Mouse (Mus musculus) forebrain, embryonic 15.5 days (tissue): ENCODE measurements around the gene Cdt1. TPM values are rescaled to one million over a fixed set of nuclear protein-coding genes. Genes with fewer than 3 reads are reported as not detected.
A peak's percentile ranks its signal among the peaks of the same experiment; 100 is the strongest.

Source experiments
- ATAC-seq: fragments of 200-750 bp; cut with Nextera tagmentation; replicated peaks from 2 replicates; pipeline ENCODE4 v1.8.0; 2017; ENCODE audit warnings: mild to moderate bottlenecking, moderate TSS enrichment, moderate library complexity
- H3K27ac ChIP-seq: fragments of 300-500 bp; sonication (generic); replicated peaks from 2 replicates; pipeline ENCODE4 v1.5.1; 2015; ENCODE audit warnings: mild to moderate bottlenecking, inconsistent platforms
- H3K27me3 ChIP-seq: fragments of 300-500 bp; sonication (generic); 2 replicates; pipeline ENCODE4 v1.6.1; 2015; ENCODE audit warnings: inconsistent platforms
- H3K36me3 ChIP-seq: fragments of 300-500 bp; sonication (generic); 2 replicates; pipeline ENCODE4 v1.6.1; 2015; ENCODE audit warnings: mild to moderate bottlenecking, inconsistent platforms
- H3K4me1 ChIP-seq: fragments of 300-500 bp; sonication (generic); 2 replicates; pipeline ENCODE4 v1.6.1; 2015; ENCODE audit warnings: inconsistent platforms
- H3K4me2 ChIP-seq: fragments of 300-500 bp; sonication (generic); replicated peaks from 2 replicates; pipeline ENCODE4 v1.6.1; 2015; ENCODE audit warnings: mild to moderate bottlenecking, inconsistent platforms
- H3K4me3 ChIP-seq: fragments of 300-500 bp; sonication (generic); 2 replicates; pipeline ENCODE4 v1.5.1; 2015; ENCODE audit warnings: mild to moderate bottlenecking, inconsistent platforms
- H3K9ac ChIP-seq: fragments of 300-500 bp; sonication (generic); replicated peaks from 2 replicates; pipeline ENCODE4 v1.6.1; 2015; ENCODE audit warnings: mild to moderate bottlenecking, inconsistent platforms
- H3K9me3 ChIP-seq: fragments of 300-500 bp; sonication (generic); 2 replicates; pipeline ENCODE4 v1.6.1; 2016; ENCODE audit warnings: inconsistent platforms
- WGBS: fragments of 180-500 bp; shearing (Covaris S2); methylation state at CpG from one replicate; pipeline ENCODE4 v1.1.7; 2015; ENCODE audit warnings: mixed read lengths; 5-methylcytosine and 5-hydroxymethylcytosine counted together
- polyA plus RNA-seq: library from polyadenylated mRNA; unstranded; fragments of >200 nt; fragmentation: Nextera tagmentation; extraction: Ambion mirVana; gene quantifications from 2 replicates; pipeline ENCODE4 v1.2.1, GENCODE M21; 2015

Cdt1 gene
- polyA plus RNA-seq, 1 experiment from 2014 or later = 14.6 TPM

GRCm38 (mm10) chr8:122577116-122577515 lies 9.3 kb downstream of the Cdt1 start:
- Histone ChIP-seq H3K9me3 (no peaks in the 10 kb centered on the region), H3K36me3 (peaks cover 9% of the 10 kb centered on the region; the same call in 1 of the 2 replicates), H3K4me3 (peak overlapping the region; percentile 76), H3K9ac (peak overlapping the region; percentile 65; the same call in 1 of the 2 replicates), H3K4me2 (peak overlapping the region; percentile 78), H3K4me1 (peaks cover 34% of the 10 kb centered on the region), H3K27ac (peak overlapping the region; percentile 42; the same call in 1 of the 2 replicates), H3K27me3 (no peaks in the 10 kb centered on the region)
- 30% methylated on average over 10 of the region's 10 CpGs for WGBS
- peak; percentile 36; the same call in 1 of the 2 replicates for ATAC-seq

GRCm38 (mm10) chr8:122579196-122579595 lies 11.4 kb downstream of the Cdt1 start:
- Histone ChIP-seq H3K4me3 (no peak overlapping the region), H3K36me3 (peaks cover 5% of the 10 kb centered on the region; the same call in 1 of the 2 replicates), H3K9ac (no peak overlapping the region), H3K27ac (no peak overlapping the region), H3K4me2 (no peak overlapping the region), H3K27me3 (no peaks in the 10 kb centered on the region), H3K4me1 (peaks cover 28% of the 10 kb centered on the region), H3K9me3 (no peaks in the 10 kb centered on the region)
- WGBS = 17% methylated on average over 7 of the region's 7 CpGs
- ATAC-seq = no peak

GRCm38 (mm10) chr8:122580926-122581325 lies 13.1 kb downstream of the Cdt1 start:
- H3K27me3 ChIP-seq = no peaks in the 10 kb centered on the region
- ATAC-seq = no peak
- no peak overlapping the region for H3K4me3 ChIP-seq
- H3K9me3 ChIP-seq = no peaks in the 10 kb centered on the region
- H3K9ac ChIP-seq = no peak overlapping the region
- no peaks in the 10 kb centered on the region for H3K36me3 ChIP-seq
- no peak overlapping the region for H3K4me2 ChIP-seq
- H3K4me1 ChIP-seq = peaks cover 16% of the 10 kb centered on the region
- H3K27ac ChIP-seq = no peak overlapping the region
- 81% methylated on average over 15 of the region's 15 CpGs for WGBS

- 86% methylated on average over 9 of the region's 9 CpGs for WGBS
- no peaks in the 10 kb centered on the region for H3K27me3 ChIP-seq
- no peaks in the 10 kb centered on the region for H3K9me3 ChIP-seq
- no peak overlapping the region for H3K9ac ChIP-seq
- H3K4me1 ChIP-seq = 0 out of 2 replicates have a peak, but pooled peaks cover 10% of the 10 kb centered on the region
- no peak overlapping the region for H3K27ac ChIP-seq
- H3K4me2 ChIP-seq = no peak overlapping the region
- no peak overlapping the region for H3K4me3 ChIP-seq
- H3K36me3 ChIP-seq = no peaks in the 10 kb centered on the region
- no peak for ATAC-seq
Measured at GRCm38 (mm10) chr8:122584981-122585380, 17.2 kb downstream of the Cdt1 start.

- Histone ChIP-seq H3K27ac (no peak overlapping the region), H3K4me1 (0 out of 2 replicates have a peak, but pooled peaks cover 10% of the 10 kb centered on the region), H3K4me3 (no peak overlapping the region), H3K27me3 (no peaks in the 10 kb centered on the region), H3K9me3 (no peaks in the 10 kb centered on the region), H3K4me2 (no peak overlapping the region), H3K36me3 (no peaks in the 10 kb centered on the region), H3K9ac (no peak overlapping the region)
- ATAC-seq = no peak
- 83% methylated on average over 14 of the region's 14 CpGs for WGBS
Measured at GRCm38 (mm10) chr8:122585411-122585891, 17.6 kb downstream of the Cdt1 start.

- WGBS = 25% methylated on average over 7 of the region's 7 CpGs
- Histone ChIP-seq H3K4me1 (0 out of 2 replicates have a peak, but pooled peaks cover 10% of the 10 kb centered on the region), H3K9me3 (no peaks in the 10 kb centered on the region), H3K9ac (no peak overlapping the region), H3K27me3 (no peaks in the 10 kb centered on the region), H3K27ac (no peak overlapping the region), H3K4me3 (no peak overlapping the region), H3K36me3 (no peaks in the 10 kb centered on the region), H3K4me2 (no peak overlapping the region)
- ATAC-seq = peak; percentile 60; the same call in 1 of the 2 replicates
Measured at GRCm38 (mm10) chr8:122586171-122586570, 18.4 kb downstream of the Cdt1 start.

- Histone ChIP-seq H3K9ac (no peak overlapping the region), H3K9me3 (no peaks in the 10 kb centered on the region), H3K27me3 (no peaks in the 10 kb centered on the region), H3K36me3 (no peaks in the 10 kb centered on the region), H3K4me1 (0 out of 2 replicates have a peak, but pooled peaks cover 10% of the 10 kb centered on the region), H3K4me3 (no peak overlapping the region), H3K27ac (no peak overlapping the region), H3K4me2 (no peak overlapping the region)
- 80% methylated on average over 10 of the region's 10 CpGs for WGBS
- ATAC-seq = no peak
Measured at GRCm38 (mm10) chr8:122586749-122587148, 18.9 kb downstream of the Cdt1 start.

GRCm38 (mm10) chr8:122593240-122593639 lies 25.4 kb downstream of the Cdt1 start:
- no peak for ATAC-seq
- peak overlapping the region; percentile 56 for H3K27ac ChIP-seq
- no peaks in the 10 kb centered on the region for H3K27me3 ChIP-seq
- 81% methylated on average over 12 of the region's 12 CpGs for WGBS
- H3K36me3 ChIP-seq = no peaks in the 10 kb centered on the region
- no peaks in the 10 kb centered on the region for H3K4me1 ChIP-seq
- no peak overlapping the region for H3K4me2 ChIP-seq
- no peak overlapping the region for H3K9ac ChIP-seq
- H3K9me3 ChIP-seq = no peaks in the 10 kb centered on the region
- no peak overlapping the region for H3K4me3 ChIP-seq

- no peak for ATAC-seq
- H3K27ac ChIP-seq = peak overlapping the region; percentile 56
- no peak overlapping the region for H3K4me2 ChIP-seq
- no peaks in the 10 kb centered on the region for H3K36me3 ChIP-seq
- 76% methylated on average over 19 of the region's 19 CpGs for WGBS
- no peaks in the 10 kb centered on the region for H3K9me3 ChIP-seq
- H3K9ac ChIP-seq = no peak overlapping the region
- H3K27me3 ChIP-seq = no peaks in the 10 kb centered on the region
- no peaks in the 10 kb centered on the region for H3K4me1 ChIP-seq
- no peak overlapping the region for H3K4me3 ChIP-seq
Measured at GRCm38 (mm10) chr8:122593783-122594507, 26.1 kb downstream of the Cdt1 start.

- Histone ChIP-seq H3K4me2 (no peak overlapping the region), H3K9me3 (no peaks in the 10 kb centered on the region), H3K4me1 (no peaks in the 10 kb centered on the region), H3K4me3 (no peak overlapping the region), H3K27me3 (no peaks in the 10 kb centered on the region), H3K27ac (no peak overlapping the region), H3K36me3 (no peaks in the 10 kb centered on the region), H3K9ac (no peak overlapping the region)
- 55% methylated on average over 4 of the region's 4 CpGs for WGBS
- ATAC-seq = no peak
Measured at GRCm38 (mm10) chr8:122596031-122596430, 28.2 kb downstream of the Cdt1 start.

GRCm38 (mm10) chr8:122600666-122601065 lies 32.9 kb downstream of the Cdt1 start:
- Histone ChIP-seq H3K27me3 (no peaks in the 10 kb centered on the region), H3K9me3 (no peaks in the 10 kb centered on the region), H3K4me2 (no peak overlapping the region), H3K4me3 (no peak overlapping the region), H3K9ac (no peak overlapping the region), H3K4me1 (no peaks in the 10 kb centered on the region), H3K27ac (no peak overlapping the region), H3K36me3 (no peaks in the 10 kb centered on the region)
- ATAC-seq = no peak
- 92% methylated on average over 9 of the region's 9 CpGs for WGBS

- no peak overlapping the region for H3K9ac ChIP-seq
- no peaks in the 10 kb centered on the region for H3K36me3 ChIP-seq
- H3K27me3 ChIP-seq = no peaks in the 10 kb centered on the region
- H3K4me2 ChIP-seq = no peak overlapping the region
- no peak overlapping the region for H3K4me3 ChIP-seq
- no peak for ATAC-seq
- H3K4me1 ChIP-seq = no peaks in the 10 kb centered on the region
- no peak overlapping the region for H3K27ac ChIP-seq
- 71% methylated on average over 1 of the region's 1 CpGs for WGBS
- no peaks in the 10 kb centered on the region for H3K9me3 ChIP-seq
Measured at GRCm38 (mm10) chr8:122604640-122605039, 36.8 kb downstream of the Cdt1 start.
